Mouse (Mus musculus): ENCODE results near the gene Lsm7. TPM values are rescaled to one million over a fixed set of nuclear protein-coding genes. Genes with fewer than 3 reads are reported as not detected.

Gene Lsm7
- total RNA-seq, 4 experiments from 2014 or later, result 42.1 to 61.3 (median 57.5) TPM

GRCm38 (mm10) chr10:80876594-80876993, 21.6 kb upstream of the Lsm7 start:
- no peak for DNase-seq (ENCODE audit: low spot score in 2 of 2)

GRCm38 (mm10) chr10:80876028-80876427, 21.0 kb upstream of the Lsm7 start:
- DNase-seq (ENCODE audit: low spot score in 2 of 2), result peak in 1 of 2 experiments; percentile 62

GRCm38 (mm10) chr10:80874035-80874434, 19.0 kb upstream of the Lsm7 start:
- no peak for DNase-seq (ENCODE audit: low spot score in 2 of 2)

GRCm38 (mm10) chr10:80871581-80871980, 16.6 kb upstream of the Lsm7 start, which contains the start of gene Tmprss9:
Gene Tmprss9 (plus strand): TSS chr10:80871848.
- no peak for DNase-seq (ENCODE audit: low spot score in 2 of 2)

GRCm38 (mm10) chr10:80870993-80871392, 16.0 kb upstream of the Lsm7 start:
- DNase-seq (ENCODE audit: low spot score in 2 of 2), result no peak

GRCm38 (mm10) chr10:80864446-80864845, 9.4 kb upstream of the Lsm7 start:
- DNase-seq (ENCODE audit: low spot score in 2 of 2), result no peak

GRCm38 (mm10) chr10:80862305-80862704, 7.3 kb upstream of the Lsm7 start:
- no peak for DNase-seq (ENCODE audit: low spot score in 2 of 2)

GRCm38 (mm10) chr10:80858350-80858935, 3.4 kb upstream of the Lsm7 start:
- DNase-seq (ENCODE audit: low spot score in 2 of 2), result no peak

GRCm38 (mm10) chr10:80857848-80858247, 2.8 kb upstream of the Lsm7 start:
- no peak for DNase-seq (ENCODE audit: low spot score in 2 of 2)

- DNase-seq (ENCODE audit: low spot score in 2 of 2), result peak in 1 of 2 experiments; percentile 58
These were observed 2.4 kb upstream of the Lsm7 start for GRCm38 (mm10) chr10:80857386-80857785.

- no peak for DNase-seq (ENCODE audit: low spot score in 2 of 2)
These were observed 1.9 kb upstream of the Lsm7 start for GRCm38 (mm10) chr10:80856908-80857307.

- DNase-seq (ENCODE audit: low spot score in 2 of 2), result no peak
These were observed 1.3 kb upstream of the Lsm7 start for GRCm38 (mm10) chr10:80856267-80856666.

- DNase-seq (ENCODE audit: low spot score in 2 of 2), result no peak
These were observed 702 bp upstream of the Lsm7 start for GRCm38 (mm10) chr10:80855749-80856073.

- DNase-seq (ENCODE audit: low spot score in 2 of 2), result no peak
These were observed 6.4 kb downstream of the Lsm7 start for GRCm38 (mm10) chr10:80848571-80848970.

- no peak for DNase-seq (ENCODE audit: low spot score in 2 of 2)
These were observed 9.3 kb downstream of the Lsm7 start for GRCm38 (mm10) chr10:80845732-80846131.

GRCm38 (mm10) chr10:80845055-80845693, 9.8 kb downstream of the Lsm7 start:
- no peak for DNase-seq (ENCODE audit: low spot score in 2 of 2)

- no peak for DNase-seq (ENCODE audit: low spot score in 2 of 2)
These were observed 11.0 kb downstream of the Lsm7 start, which contains the start of gene Lingo3 for GRCm38 (mm10) chr10:80843931-80844547. Gene Lingo3 (minus strand): TSS chr10:80844039.

GRCm38 (mm10) chr10:80843087-80843930, 11.7 kb downstream of the Lsm7 start:
- DNase-seq (ENCODE audit: low spot score in 2 of 2), result no peak

GRCm38 (mm10) chr10:80842334-80842733, 12.7 kb downstream of the Lsm7 start:
- no peak for DNase-seq (ENCODE audit: low spot score in 2 of 2)

- no peak for DNase-seq (ENCODE audit: low spot score in 2 of 2)
These were observed 13.3 kb downstream of the Lsm7 start for GRCm38 (mm10) chr10:80841685-80842084.

GRCm38 (mm10) chr10:80839848-80840247, 15.2 kb downstream of the Lsm7 start:
- DNase-seq (ENCODE audit: low spot score in 2 of 2), result no peak

- no peak for DNase-seq (ENCODE audit: low spot score in 2 of 2)
These were observed 16.6 kb downstream of the Lsm7 start for GRCm38 (mm10) chr10:80838346-80838912.
